Mouse (Mus musculus) cerebellum, adult 9-10 months (tissue): ENCODE measurements at regions not wholly inside any gene's neighbourhood (a gene's known extent, or its start where the extent isn't known, plus 50 kb on each side); places are given as distances from the start of the nearest gene placed in this dataset.
"Not testable (repeated sequence)": the region's sequence is repeated elsewhere in the genome, so short reads cannot be mapped to it uniquely, and the experiment has no call there.

ENCODE experiments used
- DNase-seq: peaks from one replicate; pipeline ENCODE4 v3.0.0; 2022

- DNase-seq, result not testable (repeated sequence)
Measured at GRCm38 (mm10) chr10:29044781-29045180, 58.7 kb upstream of the 2310057J18Rik start.

- DNase-seq, result peak; percentile 16
Measured at GRCm38 (mm10) chr10:29087823-29088222, 55.8 kb upstream of the Soga3 start.
